Mouse (Mus musculus) lung, adult 2 months (tissue): Measurements from ENCODE around the gene Pitpnb.

Experiments
- CTCF ChIP-seq: fragments of 200-500 bp; IDR thresholded peaks from 2 replicates; pipeline ENCODE4 v1.5.1; 2011; ENCODE audit warnings: mild to moderate bottlenecking, low read length, control low read depth; ENCODE audit not compliant: insufficient read depth
- POLR2A ChIP-seq: fragments of 200-500 bp; IDR thresholded peaks from 2 replicates; pipeline ENCODE4 v1.6.1; 2011; ENCODE audit warnings: low read depth, mild to moderate bottlenecking, control low read depth, low read length, borderline replicate concordance; ENCODE audit errors: extremely low read depth

DNA sequence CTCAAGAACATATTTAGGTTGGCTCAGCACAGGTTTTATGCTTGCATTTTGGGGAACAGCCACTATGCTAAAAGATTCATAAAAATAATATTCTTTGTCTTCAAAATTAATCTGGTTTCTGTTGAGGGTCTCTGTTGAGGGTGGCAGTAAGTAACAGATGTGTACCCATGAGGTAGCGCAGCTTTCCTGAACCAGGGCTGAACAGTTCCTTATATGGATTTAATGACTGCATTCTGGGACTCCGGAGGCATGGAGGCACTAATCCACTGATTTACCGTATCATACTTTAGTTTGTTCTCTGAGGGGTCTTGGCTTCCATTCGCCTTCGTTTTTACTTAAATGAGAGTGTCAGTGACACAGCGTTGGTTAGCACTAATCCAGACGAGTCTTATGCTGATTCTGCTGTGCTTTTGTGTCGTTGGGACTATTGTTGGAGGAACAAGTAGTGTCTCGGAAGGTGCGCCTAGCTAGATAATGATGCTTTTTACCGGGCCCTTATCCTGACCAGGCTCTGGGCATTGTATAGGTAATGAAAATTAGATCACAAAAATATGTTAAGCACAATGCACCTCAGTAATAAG, 37.5 kb downstream of the Pitpnb start:
- no peak for TF ChIP-seq CTCF
- no peak for TF ChIP-seq POLR2A
